Mouse (Mus musculus): ENCODE results near the gene BC016579. TPM values are rescaled to one million over a fixed set of nuclear protein-coding genes. Genes with fewer than 3 reads are reported as not detected.

BC016579 gene
- polyA plus RNA-seq, 1 experiment from 2014 or later: 0.31 TPM

- no peak overlapping the region for H3K27ac ChIP-seq
These were observed 12.3 kb upstream of the BC016579 start for GRCm38 (mm10) chr16:45666136-45666535.

GRCm38 (mm10) chr16:45662381-45662780 is 8.5 kb upstream of the BC016579 start:
- H3K27me3 ChIP-seq: no peaks in the 10 kb centered on the region
- H3K4me1 ChIP-seq: no peaks in the 10 kb centered on the region
- no peak overlapping the region for H3K9ac ChIP-seq
- H3K4me3 ChIP-seq: no peak overlapping the region
- H3K9me3 ChIP-seq: no peaks in the 10 kb centered on the region
- H3K36me3 ChIP-seq: no peaks in the 10 kb centered on the region
- no peak overlapping the region for H3K4me2 ChIP-seq
- ATAC-seq (ENCODE audit: insufficient number of reproducible peaks, low FRiP score, low TSS enrichment, low read depth): no peak
- H3K27ac ChIP-seq: no peak overlapping the region

More at GRCm38 (mm10) chr16:45666136-45666535, 12.3 kb upstream of the BC016579 start:
- 86% methylated on average over 2 of the region's 2 CpGs for WGBS
- ATAC-seq (ENCODE audit: insufficient number of reproducible peaks, low FRiP score, low TSS enrichment, low read depth): no peak
- Histone ChIP-seq H3K4me3 (no peak overlapping the region), H3K4me2 (no peak overlapping the region), H3K27me3 (no peaks in the 10 kb centered on the region), H3K9ac (no peak overlapping the region), H3K9me3 (no peaks in the 10 kb centered on the region), H3K36me3 (no peaks in the 10 kb centered on the region), H3K4me1 (no peaks in the 10 kb centered on the region)

- no peak overlapping the region for H3K4me3 ChIP-seq
- no peaks in the 10 kb centered on the region for H3K36me3 ChIP-seq
- H3K4me2 ChIP-seq: no peak overlapping the region
- H3K27me3 ChIP-seq: no peaks in the 10 kb centered on the region; the same call in 1 of the 2 replicates
- H3K9me3 ChIP-seq: no peaks in the 10 kb centered on the region
- no peak for ATAC-seq (ENCODE audit: insufficient number of reproducible peaks, low FRiP score, low TSS enrichment, low read depth)
- no peak overlapping the region for H3K27ac ChIP-seq
- no peaks in the 10 kb centered on the region for H3K4me1 ChIP-seq
- 88% methylated on average over 4 of the region's 4 CpGs for WGBS
- H3K9ac ChIP-seq: no peak overlapping the region
These were observed 5.7 kb upstream of the BC016579 start for GRCm38 (mm10) chr16:45659596-45659995.

GRCm38 (mm10) chr16:45658248-45658647 is 4.4 kb upstream of the BC016579 start:
- H3K4me3 ChIP-seq: no peak overlapping the region
- H3K4me1 ChIP-seq: peaks cover 10% of the 10 kb centered on the region
- no peak for ATAC-seq (ENCODE audit: insufficient number of reproducible peaks, low FRiP score, low TSS enrichment, low read depth)
- no peak overlapping the region for H3K4me2 ChIP-seq
- no peak overlapping the region for H3K27ac ChIP-seq
- H3K9me3 ChIP-seq: no peaks in the 10 kb centered on the region
- H3K36me3 ChIP-seq: no peaks in the 10 kb centered on the region
- WGBS: 84% methylated on average over 1 of the region's 1 CpGs
- peaks cover 6% of the 10 kb centered on the region; the same call in 1 of the 2 replicates for H3K27me3 ChIP-seq
- H3K9ac ChIP-seq: no peak overlapping the region

- H3K36me3 ChIP-seq: no peaks in the 10 kb centered on the region
- no peak overlapping the region for H3K4me3 ChIP-seq
- H3K4me2 ChIP-seq: no peak overlapping the region
- H3K27me3 ChIP-seq: peaks cover 6% of the 10 kb centered on the region; the same call in 1 of the 2 replicates
- no peaks in the 10 kb centered on the region for H3K9me3 ChIP-seq
- H3K4me1 ChIP-seq: peaks cover 11% of the 10 kb centered on the region
- H3K27ac ChIP-seq: no peak overlapping the region
- no peak overlapping the region for H3K9ac ChIP-seq
- no peak for ATAC-seq (ENCODE audit: insufficient number of reproducible peaks, low FRiP score, low TSS enrichment, low read depth)
- 88% methylated on average over 12 of the region's 12 CpGs for WGBS
These were observed 3.8 kb upstream of the BC016579 start for GRCm38 (mm10) chr16:45657574-45658159.

- H3K9ac ChIP-seq: no peak overlapping the region
- H3K27ac ChIP-seq: no peak overlapping the region
- H3K4me3 ChIP-seq: no peak overlapping the region
- H3K9me3 ChIP-seq: no peaks in the 10 kb centered on the region
- peaks cover 11% of the 10 kb centered on the region for H3K4me1 ChIP-seq
- ATAC-seq (ENCODE audit: insufficient number of reproducible peaks, low FRiP score, low TSS enrichment, low read depth): no peak
- H3K4me2 ChIP-seq: peak overlapping the region; percentile 49
- peaks cover 6% of the 10 kb centered on the region; the same call in 1 of the 2 replicates for H3K27me3 ChIP-seq
- no peaks in the 10 kb centered on the region for H3K36me3 ChIP-seq
- WGBS: 58% methylated on average over 9 of the region's 9 CpGs
These were observed 597 bp upstream of the BC016579 start for GRCm38 (mm10) chr16:45654465-45654864.

- Histone ChIP-seq H3K4me1 (peaks cover 11% of the 10 kb centered on the region), H3K27me3 (peaks cover 6% of the 10 kb centered on the region; the same call in 1 of the 2 replicates), H3K36me3 (no peaks in the 10 kb centered on the region), H3K4me3 (peak overlapping the region; percentile 28), H3K9me3 (no peaks in the 10 kb centered on the region), H3K9ac (no peak overlapping the region), H3K4me2 (peak overlapping the region; percentile 49), H3K27ac (no peak overlapping the region)
- 15% methylated on average over 17 of the region's 17 CpGs for WGBS
- no peak for ATAC-seq (ENCODE audit: insufficient number of reproducible peaks, low FRiP score, low TSS enrichment, low read depth)
These were observed 597 bp downstream of the BC016579 start for GRCm38 (mm10) chr16:45653009-45653933.

GRCm38 (mm10) chr16:45651497-45651896 is 2.4 kb downstream of the BC016579 start:
- no peak overlapping the region for H3K4me2 ChIP-seq
- peaks cover 6% of the 10 kb centered on the region; the same call in 1 of the 2 replicates for H3K27me3 ChIP-seq
- H3K36me3 ChIP-seq: no peaks in the 10 kb centered on the region
- H3K4me1 ChIP-seq: peaks cover 11% of the 10 kb centered on the region
- 54% methylated on average over 2 of the region's 2 CpGs for WGBS
- no peak overlapping the region for H3K4me3 ChIP-seq
- H3K9me3 ChIP-seq: no peaks in the 10 kb centered on the region
- H3K27ac ChIP-seq: no peak overlapping the region
- no peak overlapping the region for H3K9ac ChIP-seq
- ATAC-seq (ENCODE audit: insufficient number of reproducible peaks, low FRiP score, low TSS enrichment, low read depth): no peak

GRCm38 (mm10) chr16:45644380-45644779 is 9.5 kb downstream of the BC016579 start:
- H3K9me3 ChIP-seq: no peaks in the 10 kb centered on the region
- H3K4me3 ChIP-seq: no peak overlapping the region
- no peak for ATAC-seq (ENCODE audit: insufficient number of reproducible peaks, low FRiP score, low TSS enrichment, low read depth)
- no peaks in the 10 kb centered on the region for H3K27me3 ChIP-seq
- H3K9ac ChIP-seq: no peak overlapping the region
- 55% methylated on average over 6 of the region's 6 CpGs for WGBS
- H3K4me1 ChIP-seq: 0 out of 2 replicates have a peak, but pooled peaks cover 2% of the 10 kb centered on the region
- H3K4me2 ChIP-seq: no peak overlapping the region
- H3K36me3 ChIP-seq: no peaks in the 10 kb centered on the region
- H3K27ac ChIP-seq: no peak overlapping the region

GRCm38 (mm10) chr16:45643944-45644343 is 9.9 kb downstream of the BC016579 start:
- H3K4me3 ChIP-seq: no peak overlapping the region
- ATAC-seq (ENCODE audit: insufficient number of reproducible peaks, low FRiP score, low TSS enrichment, low read depth): no peak
- 83% methylated on average over 3 of the region's 3 CpGs for WGBS

GRCm38 (mm10) chr16:45641301-45641700 is 12.6 kb downstream of the BC016579 start:
- Histone ChIP-seq H3K9ac (no peak overlapping the region), H3K4me2 (no peak overlapping the region), H3K4me1 (0 out of 2 replicates have a peak, but pooled peaks cover 2% of the 10 kb centered on the region), H3K27me3 (no peaks in the 10 kb centered on the region), H3K27ac (no peak overlapping the region), H3K36me3 (no peaks in the 10 kb centered on the region), H3K4me3 (no peak overlapping the region), H3K9me3 (no peaks in the 10 kb centered on the region)
- ATAC-seq (ENCODE audit: insufficient number of reproducible peaks, low FRiP score, low TSS enrichment, low read depth): no peak
- WGBS: 58% methylated on average over 3 of the region's 3 CpGs

More at GRCm38 (mm10) chr16:45643944-45644343, 9.9 kb downstream of the BC016579 start:
- no peak overlapping the region for H3K27ac ChIP-seq
- H3K4me1 ChIP-seq: 0 out of 2 replicates have a peak, but pooled peaks cover 2% of the 10 kb centered on the region
- H3K9ac ChIP-seq: no peak overlapping the region
- no peaks in the 10 kb centered on the region for H3K27me3 ChIP-seq
- no peaks in the 10 kb centered on the region for H3K36me3 ChIP-seq
- H3K9me3 ChIP-seq: no peaks in the 10 kb centered on the region
- no peak overlapping the region for H3K4me2 ChIP-seq
